Mouse (Mus musculus): Measurements from ENCODE around the gene Gm37240. TPM values are rescaled to one million over a fixed set of nuclear protein-coding genes. Genes with fewer than 3 reads are reported as not detected.

Gm37240 gene
- polyA plus RNA-seq, 1 experiment = 1.9 TPM

GRCm38 (mm10) chr3:85741767-85742166 is 145.6 kb downstream of the Gm37240 start:
- no peak overlapping the region for H3K27ac ChIP-seq (ENCODE audit: insufficient read depth, low read length)
- H3K4me1 ChIP-seq (ENCODE audit: control insufficient read depth, insufficient read depth, low read length) = no peaks in the 10 kb centered on the region
- no peak for TF ChIP-seq POLR2A (IDR thresholded peaks at IDR 0.05; ENCODE audit: low read depth, low read length)
- no peak for TF ChIP-seq CTCF (IDR thresholded peaks at IDR 0.05; ENCODE audit: borderline replicate concordance, insufficient read depth, low read length)
- no peak overlapping the region for H3K4me3 ChIP-seq (ENCODE audit: insufficient read depth, low read length)

- no peaks in the 10 kb centered on the region for H3K4me1 ChIP-seq (ENCODE audit: control insufficient read depth, insufficient read depth, low read length)
- H3K27ac ChIP-seq (ENCODE audit: insufficient read depth, low read length) = no peak overlapping the region
- TF ChIP-seq CTCF (IDR thresholded peaks at IDR 0.05; ENCODE audit: borderline replicate concordance, insufficient read depth, low read length) (no peak), POLR2A (IDR thresholded peaks at IDR 0.05; ENCODE audit: low read depth, low read length) (no peak)
- no peak overlapping the region for H3K4me3 ChIP-seq (ENCODE audit: insufficient read depth, low read length)
These were observed 148.7 kb downstream of the Gm37240 start for GRCm38 (mm10) chr3:85738591-85738990.

DNA sequence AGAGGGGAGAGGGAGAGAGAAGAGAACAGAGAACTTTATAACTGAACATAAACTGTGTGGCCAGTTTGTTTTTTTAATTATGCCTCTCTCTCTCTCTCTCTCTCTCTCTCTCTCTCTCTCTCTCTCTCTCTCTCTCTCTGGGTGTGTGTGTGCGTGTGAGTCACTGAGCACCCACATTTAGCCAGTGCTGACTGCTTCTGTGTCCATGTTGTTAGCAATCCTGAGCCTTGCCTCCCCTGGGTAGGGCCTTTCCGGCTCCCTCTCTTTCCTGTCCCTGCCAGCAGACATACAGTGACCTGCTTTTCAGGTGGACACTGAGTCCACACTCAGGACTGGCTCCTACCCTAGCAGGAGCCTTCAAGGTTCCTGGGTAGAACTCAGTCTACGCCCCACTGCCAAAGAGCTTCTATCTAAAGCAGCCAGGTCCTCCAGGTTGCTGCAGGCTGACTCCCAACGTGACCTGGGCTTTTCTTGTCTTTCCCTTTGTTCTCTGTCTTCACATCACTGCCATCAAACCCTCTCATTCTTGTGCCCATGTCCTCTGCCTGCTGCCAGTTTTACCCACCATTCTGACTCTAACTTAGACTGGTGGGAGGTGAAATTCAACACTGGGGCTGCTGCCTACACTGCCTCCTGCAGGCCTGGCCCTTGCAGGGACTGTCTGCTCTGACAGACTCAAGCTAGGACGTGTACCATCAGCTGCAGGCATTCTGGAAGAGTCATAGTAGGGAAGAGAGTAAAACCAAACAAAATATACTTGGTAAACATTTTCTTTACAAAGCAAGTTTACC is 153.2 kb downstream of the Gm37240 start:
- no peak overlapping the region for H3K27ac ChIP-seq (ENCODE audit: insufficient read depth, low read length)
- H3K4me1 ChIP-seq (ENCODE audit: control insufficient read depth, insufficient read depth, low read length) = no peaks in the 10 kb centered on the region
- H3K4me3 ChIP-seq (ENCODE audit: insufficient read depth, low read length) = no peak overlapping the region
- TF ChIP-seq CTCF (IDR thresholded peaks at IDR 0.05; ENCODE audit: borderline replicate concordance, insufficient read depth, low read length) (0 out of 2 replicates have a peak, but pooled peaks have one; percentile 9), POLR2A (IDR thresholded peaks at IDR 0.05; ENCODE audit: low read depth, low read length) (no peak)

- H3K4me3 ChIP-seq (ENCODE audit: insufficient read depth, low read length) = no peak overlapping the region
- TF ChIP-seq POLR2A (IDR thresholded peaks at IDR 0.05; ENCODE audit: low read depth, low read length) = no peak
- TF ChIP-seq CTCF (IDR thresholded peaks at IDR 0.05; ENCODE audit: borderline replicate concordance, insufficient read depth, low read length) = no peak
- no peaks in the 10 kb centered on the region for H3K4me1 ChIP-seq (ENCODE audit: control insufficient read depth, insufficient read depth, low read length)
- H3K27ac ChIP-seq (ENCODE audit: insufficient read depth, low read length) = no peak overlapping the region
These were observed 160.1 kb downstream of the Gm37240 start for GRCm38 (mm10) chr3:85727171-85727570.

DNA sequence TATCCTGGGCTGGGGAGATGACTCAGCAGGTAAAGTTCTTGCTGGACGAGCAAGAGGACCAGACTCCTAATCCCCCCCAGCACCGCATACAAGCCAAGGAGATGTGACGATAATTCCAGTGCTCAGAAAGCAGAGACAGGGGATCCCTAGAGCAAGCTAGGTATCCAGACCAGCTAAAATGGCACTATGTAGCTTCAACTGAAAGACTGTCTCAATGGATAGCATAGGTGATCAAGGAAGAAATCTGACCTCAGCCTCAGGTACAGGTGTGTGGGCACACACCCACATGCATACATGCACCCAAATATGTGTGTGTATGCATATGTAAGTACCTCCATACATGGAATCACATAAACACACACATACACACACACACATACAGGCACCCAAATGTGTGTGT is 161.3 kb downstream of the Gm37240 start:
- no peak for TF ChIP-seq POLR2A (IDR thresholded peaks at IDR 0.05; ENCODE audit: low read depth, low read length)
- TF ChIP-seq CTCF (IDR thresholded peaks at IDR 0.05; ENCODE audit: borderline replicate concordance, insufficient read depth, low read length) = no peak
- H3K27ac ChIP-seq (ENCODE audit: insufficient read depth, low read length) = no peak overlapping the region
- H3K4me1 ChIP-seq (ENCODE audit: control insufficient read depth, insufficient read depth, low read length) = no peaks in the 10 kb centered on the region
- H3K4me3 ChIP-seq (ENCODE audit: insufficient read depth, low read length) = no peak overlapping the region

DNA sequence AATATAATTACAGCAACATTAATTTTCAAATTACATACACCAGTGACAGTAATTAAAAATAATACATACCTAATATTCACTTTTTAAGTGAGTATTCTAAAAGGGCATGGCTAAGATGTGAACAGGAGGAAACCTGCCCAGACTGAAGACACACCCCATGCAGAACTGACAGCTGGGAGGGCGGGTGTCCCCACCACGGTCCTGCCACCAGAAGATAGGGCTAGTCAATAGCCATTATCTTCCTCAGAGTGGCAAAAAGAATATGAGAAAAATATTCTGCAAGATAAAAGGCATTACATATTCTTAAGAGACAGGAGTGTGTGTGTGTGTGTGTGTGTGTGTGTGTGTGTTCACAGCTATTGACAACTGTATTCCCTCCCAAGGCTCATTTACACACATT is 162.2 kb downstream of the Gm37240 start:
- no peak overlapping the region for H3K4me3 ChIP-seq (ENCODE audit: insufficient read depth, low read length)
- H3K4me1 ChIP-seq (ENCODE audit: control insufficient read depth, insufficient read depth, low read length) = no peaks in the 10 kb centered on the region
- H3K27ac ChIP-seq (ENCODE audit: insufficient read depth, low read length) = no peak overlapping the region
- TF ChIP-seq POLR2A (IDR thresholded peaks at IDR 0.05; ENCODE audit: low read depth, low read length) (no peak), CTCF (IDR thresholded peaks at IDR 0.05; ENCODE audit: borderline replicate concordance, insufficient read depth, low read length) (no peak)

DNA sequence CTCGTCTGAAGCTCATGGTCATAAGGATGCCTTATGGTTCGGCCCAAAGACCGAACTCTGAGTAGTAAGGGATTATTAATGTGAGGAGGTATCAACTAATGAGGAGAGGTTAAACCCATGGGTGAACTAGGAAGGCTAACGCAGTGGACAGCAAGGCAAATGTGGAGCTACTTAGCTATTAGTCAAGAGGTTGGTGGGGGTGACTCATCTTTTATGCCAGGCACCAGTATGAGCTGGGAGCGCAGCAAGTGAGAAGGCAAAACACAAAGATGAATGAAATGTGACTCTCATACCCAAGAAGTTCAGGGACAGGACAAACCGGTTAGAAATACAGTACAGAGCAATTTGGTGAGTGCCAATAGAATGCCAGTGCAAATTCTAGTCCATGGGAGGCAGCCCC is 164.7 kb downstream of the Gm37240 start:
- TF ChIP-seq CTCF (IDR thresholded peaks at IDR 0.05; ENCODE audit: borderline replicate concordance, insufficient read depth, low read length) (no peak), POLR2A (IDR thresholded peaks at IDR 0.05; ENCODE audit: low read depth, low read length) (no peak)
- Histone ChIP-seq H3K4me3 (ENCODE audit: insufficient read depth, low read length) (no peak overlapping the region), H3K27ac (ENCODE audit: insufficient read depth, low read length) (no peak overlapping the region), H3K4me1 (ENCODE audit: control insufficient read depth, insufficient read depth, low read length) (no peaks in the 10 kb centered on the region)

- no peak for TF ChIP-seq POLR2A (IDR thresholded peaks at IDR 0.05; ENCODE audit: low read depth, low read length)
- no peak for TF ChIP-seq CTCF (IDR thresholded peaks at IDR 0.05; ENCODE audit: borderline replicate concordance, insufficient read depth, low read length)
- no peak overlapping the region for H3K4me3 ChIP-seq (ENCODE audit: insufficient read depth, low read length)
- peaks cover 7% of the 10 kb centered on the region; the same call in 1 of the 2 replicates for H3K4me1 ChIP-seq (ENCODE audit: control insufficient read depth, insufficient read depth, low read length)
- no peak overlapping the region for H3K27ac ChIP-seq (ENCODE audit: insufficient read depth, low read length)
These were observed 171.5 kb downstream of the Gm37240 start for GRCm38 (mm10) chr3:85715764-85716297.

GRCm38 (mm10) chr3:85713936-85714709 is 173.2 kb downstream of the Gm37240 start:
- Histone ChIP-seq H3K4me1 (ENCODE audit: control insufficient read depth, insufficient read depth, low read length) (peaks cover 7% of the 10 kb centered on the region; the same call in 1 of the 2 replicates), H3K4me3 (ENCODE audit: insufficient read depth, low read length) (no peak overlapping the region), H3K27ac (ENCODE audit: insufficient read depth, low read length) (no peak overlapping the region)
- TF ChIP-seq POLR2A (IDR thresholded peaks at IDR 0.05; ENCODE audit: low read depth, low read length) = no peak
- no peak for TF ChIP-seq CTCF (IDR thresholded peaks at IDR 0.05; ENCODE audit: borderline replicate concordance, insufficient read depth, low read length)
